In the genomic region with DNA sequence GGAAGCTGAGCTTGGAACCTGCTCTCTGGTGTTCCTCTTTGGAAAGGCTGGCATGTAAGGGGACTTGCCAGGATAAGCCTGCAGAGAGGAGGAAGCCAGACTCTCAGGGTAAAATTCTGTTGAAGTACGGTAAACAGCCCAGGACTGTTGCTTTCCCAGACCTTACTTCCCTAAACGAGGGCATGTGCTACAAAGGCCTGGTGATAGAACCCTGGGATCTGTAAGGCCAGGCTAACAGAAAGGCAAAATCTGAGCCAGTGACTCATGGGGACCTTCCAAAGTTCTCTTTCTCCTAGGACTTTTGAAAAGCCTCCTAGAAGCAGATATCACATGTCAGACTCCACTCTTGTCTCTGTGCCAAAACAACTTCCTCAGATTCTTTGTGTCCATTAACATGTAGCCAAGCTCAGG, we compare ENCODE assay signal across 14 mouse cellular contexts.
DNase-seq lines count a peak whose midpoint lies in the region; ATAC-seq and TF ChIP-seq lines count a peak whose summit lies in the region.
"Had no signal": no experiment of that assay in that cellular context is flagged by ENCODE, and none has a peak within 500 bp of the region (broad histone marks: within the 10 kb centered on the region; RNA-seq: fewer than 3 reads in every experiment).

No protein-coding gene starts in this region.

- H3K79me2 ChIP-seq in heart, adult 2 months (replicated peaks; ENCODE audit: control insufficient read depth, insufficient read depth, low read length): no peaks in the 10 kb centered on the region

- no peak overlapping the region for H3K4me3 ChIP-seq in heart, adult 2 months
- H3K4me3 ChIP-seq in heart, embryonic 12.5 days: no peak overlapping the region
- H3K4me3 ChIP-seq in thymus, adult 2 months (ENCODE audit: control insufficient read depth, insufficient read depth, low read length): no peak overlapping the region
- no peak overlapping the region for H3K4me3 ChIP-seq in lung, postnatal 0 days (ENCODE audit: low read depth, low read length)
- no peak overlapping the region for H3K4me3 ChIP-seq in stomach, postnatal 0 days (ENCODE audit: low read depth, low read length)
- H3K4me3 ChIP-seq: limb, embryonic 13.5 days had no signal

- H3K4me2 ChIP-seq in heart, embryonic 12.5 days: no peak overlapping the region
- H3K4me2 ChIP-seq in lung, postnatal 0 days (replicated peaks; ENCODE audit: low read depth, low read length): no peak overlapping the region
- H3K4me2 ChIP-seq in stomach, postnatal 0 days (replicated peaks; ENCODE audit: low read depth): no peak overlapping the region
- H3K4me2 ChIP-seq: limb, embryonic 13.5 days; midbrain, embryonic 11.5 days had no signal

- ATAC-seq in heart, embryonic 12.5 days (ENCODE audit: insufficient number of reproducible peaks, low FRiP score): no peak
- ATAC-seq in lung, postnatal 0 days: peak; percentile 71
- ATAC-seq in stomach, postnatal 0 days (ENCODE audit: low FRiP score, low TSS enrichment): no peak
- no peak for ATAC-seq in frontal cortex, adult (ENCODE audit: low TSS enrichment)

- peak overlapping the region; percentile 59 for H3K27ac ChIP-seq in heart, adult 2 months
- no peak overlapping the region for H3K27ac ChIP-seq in heart, embryonic 12.5 days (ENCODE audit: poor library complexity, severe bottlenecking)
- peak overlapping the region; percentile 53; the same call in 1 of the 2 replicates for H3K27ac ChIP-seq in thymus, adult 2 months (ENCODE audit: control insufficient read depth, insufficient read depth, low read length)
- H3K27ac ChIP-seq in lung, postnatal 0 days (ENCODE audit: low read length): 0 out of 2 replicates have a peak overlapping the region, but pooled peaks have one; percentile 26
- H3K27ac ChIP-seq in stomach, postnatal 0 days (replicated peaks): 0 out of 2 replicates have a peak overlapping the region, but pooled peaks have one; percentile 14
- H3K27ac ChIP-seq: limb, embryonic 13.5 days had no signal

- no peak for TF ChIP-seq POLR2A in heart, adult 2 months (IDR thresholded peaks at IDR 0.05; ENCODE audit: insufficient read depth, low read depth, low read length)
- no peak for TF ChIP-seq POLR2A in thymus, adult 2 months (IDR thresholded peaks at IDR 0.05; ENCODE audit: control insufficient read depth, extremely low read depth, insufficient read depth, low read length, poor library complexity)

- H3K9ac ChIP-seq in heart, adult 2 months (ENCODE audit: low read depth, low read length): no peak overlapping the region
- H3K9ac ChIP-seq in heart, embryonic 12.5 days: no peak overlapping the region
- H3K9ac ChIP-seq in lung, postnatal 0 days (replicated peaks; ENCODE audit: low read depth): peak overlapping the region; percentile 5; the same call in 1 of the 2 replicates
- H3K9ac ChIP-seq in stomach, postnatal 0 days (ENCODE audit: low read length): no peak overlapping the region
- H3K9ac ChIP-seq: limb, embryonic 13.5 days had no signal

- whole genome bisulfite sequencing in heart, adult 2 months: 25% methylated on average over 2 of the region's 2 CpGs
- WGBS in heart, embryonic 12.5 days: 45% methylated on average over 2 of the region's 2 CpGs
- WGBS in thymus, adult 2 months: 42% methylated on average over 2 of the region's 2 CpGs
- WGBS in lung, postnatal 0 days: 44% methylated on average over 2 of the region's 2 CpGs
- 59% methylated on average over 2 of the region's 2 CpGs for WGBS in stomach, postnatal 0 days

- no peaks in the 10 kb centered on the region for H3K9me3 ChIP-seq in heart, embryonic 12.5 days (replicated peaks)
- no peaks in the 10 kb centered on the region for H3K9me3 ChIP-seq in lung, postnatal 0 days (ENCODE audit: low read length)
- no peaks in the 10 kb centered on the region for H3K9me3 ChIP-seq in stomach, postnatal 0 days (ENCODE audit: control insufficient read depth, low read length)
- H3K9me3 ChIP-seq: limb, embryonic 13.5 days had no signal

- DNase-seq in heart, adult 2 months: peak; percentile 28 to 34
- DNase-seq in thymus, adult 2 months: no peak
- no peak for DNase-seq in thymus, postnatal 4 days
- DNase-seq in lung, postnatal 0 days (ENCODE audit: low spot score): peak; percentile 77
- DNase-seq in stomach, postnatal 0 days (ENCODE audit: low spot score): no peak
- no peak for DNase-seq in frontal cortex, postnatal 14 days (ENCODE audit: low spot score in 2 of 2)
- DNase-seq: adrenal gland, adult 2 months; gastrocnemius, postnatal 36 days; right cerebral cortex, postnatal 4 days; thymus, postnatal 25 days had no signal

- TF ChIP-seq CTCF in heart, adult 2 months (IDR thresholded peaks at IDR 0.05): no peak
- no peak for TF ChIP-seq CTCF in thymus, adult 2 months (IDR thresholded peaks at IDR 0.05; ENCODE audit: borderline replicate concordance, control insufficient read depth, extremely low read depth, insufficient read depth, low read length, poor library complexity)
- no peak for TF ChIP-seq CTCF in lung, postnatal 0 days (IDR thresholded peaks at IDR 0.05)
- no peak for TF ChIP-seq CTCF in stomach, postnatal 0 days (IDR thresholded peaks at IDR 0.05; ENCODE audit: low read depth)

- intact Hi-C loops in heart, adult 2 months (cut with DNase I): no loop called here

- no peak for TF ChIP-seq EP300 in heart, adult 2 months (IDR thresholded peaks at IDR 0.05; ENCODE audit: insufficient read depth, low read depth, low read length)
- TF ChIP-seq EP300 in lung, postnatal 0 days (IDR thresholded peaks at IDR 0.05): 0 out of 2 replicates have a peak, but pooled peaks have one; percentile 12
- no peak for TF ChIP-seq EP300 in stomach, postnatal 0 days (optimal IDR thresholded peaks at IDR 0.05)

- H3K4me1 ChIP-seq in heart, adult 2 months (ENCODE audit: control insufficient read depth, insufficient read depth, low read length): peaks cover 2% of the 10 kb centered on the region; the same call in 1 of the 2 replicates
- H3K4me1 ChIP-seq in heart, embryonic 12.5 days (replicated peaks): peaks cover 9% of the 10 kb centered on the region
- H3K4me1 ChIP-seq in thymus, adult 2 months (replicated peaks; ENCODE audit: control insufficient read depth, insufficient read depth, low read length): peaks cover 6% of the 10 kb centered on the region
- H3K4me1 ChIP-seq in lung, postnatal 0 days (ENCODE audit: insufficient read depth, low read depth, low read length): 0 out of 2 replicates have a peak, but pooled peaks cover 4% of the 10 kb centered on the region
- no peaks in the 10 kb centered on the region for H3K4me1 ChIP-seq in stomach, postnatal 0 days (replicated peaks; ENCODE audit: control insufficient read depth, insufficient read depth)
- H3K4me1 ChIP-seq: limb, embryonic 13.5 days had no signal

- H3K27me3 ChIP-seq in heart, adult 2 months (ENCODE audit: control insufficient read depth, insufficient read depth, low read length): no peaks in the 10 kb centered on the region
- H3K27me3 ChIP-seq in heart, embryonic 12.5 days (replicated peaks): no peaks in the 10 kb centered on the region
- H3K27me3 ChIP-seq in thymus, adult 2 months (ENCODE audit: control insufficient read depth, insufficient read depth, low read length): no peaks in the 10 kb centered on the region
- no peaks in the 10 kb centered on the region for H3K27me3 ChIP-seq in lung, postnatal 0 days (replicated peaks; ENCODE audit: insufficient read depth, low read length)
- H3K27me3 ChIP-seq in stomach, postnatal 0 days (ENCODE audit: control insufficient read depth, insufficient read depth, low read length): no peaks in the 10 kb centered on the region
- H3K27me3 ChIP-seq: limb, embryonic 13.5 days had no signal

- H3K36me3 ChIP-seq in heart, adult 2 months (ENCODE audit: control insufficient read depth, insufficient read depth, low read length): no peaks in the 10 kb centered on the region
- no peaks in the 10 kb centered on the region for H3K36me3 ChIP-seq in heart, embryonic 12.5 days
- H3K36me3 ChIP-seq in thymus, adult 2 months (ENCODE audit: control insufficient read depth, insufficient read depth, low read length): no peaks in the 10 kb centered on the region
- H3K36me3 ChIP-seq in lung, postnatal 0 days (ENCODE audit: insufficient read depth, low read length): no peaks in the 10 kb centered on the region
- H3K36me3 ChIP-seq in stomach, postnatal 0 days (ENCODE audit: control insufficient read depth, insufficient read depth, low read length): no peaks in the 10 kb centered on the region
- H3K36me3 ChIP-seq: limb, embryonic 13.5 days had no signal

Comparison
In these comparisons a context has a peak if more than half of its experiments do, and no peak if none do; other contexts are left out.
1. DNase-seq: peak in heart, adult 2 months (2 of 2) and lung, postnatal 0 days (single experiment); none in thymus, adult 2 months (single experiment), thymus, postnatal 4 days (single experiment), stomach, postnatal 0 days (single experiment) and frontal cortex, postnatal 14 days (0 of 2).